Mouse (Mus musculus) G1E (cell line): ENCODE measurements around the gene Fgf18. TPM values are rescaled to one million over a fixed set of nuclear protein-coding genes. Genes with fewer than 3 reads are reported as not detected.

ENCODE experiments used
- ATAC-seq: 2 replicates; pipeline ENCODE4 v1.8.0; 2016; ENCODE audit warnings: mild to moderate bottlenecking; ENCODE audit not compliant: insufficient number of reproducible peaks, poor library complexity, low FRiP score, severe bottlenecking; ENCODE audit errors: extremely low read depth
- DNase-seq: peaks from one replicate; pipeline ENCODE4 v3.0.0; 2012; ENCODE audit warnings: low spot score
- H3K27me3 ChIP-seq: 2 replicates; pipeline ENCODE4 v1.6.1; 2012; ENCODE audit warnings: mild to moderate bottlenecking, low read length, inconsistent platforms; ENCODE audit not compliant: insufficient read depth
- H3K36me3 ChIP-seq: replicated peaks from 2 replicates; pipeline ENCODE3; 2012; ENCODE audit warnings: mild to moderate bottlenecking, inconsistent platforms
- H3K4me1 ChIP-seq: 2 replicates; pipeline ENCODE4 v1.6.1; 2012; ENCODE audit warnings: low read depth, low read length, inconsistent platforms, mixed read lengths; ENCODE audit not compliant: insufficient read depth
- H3K4me3 ChIP-seq: 2 replicates; pipeline ENCODE4 v1.5.1; 2012; ENCODE audit warnings: low read depth, mild to moderate bottlenecking, inconsistent platforms, low read length, moderate library complexity, mixed read lengths
- H3K9me3 ChIP-seq: replicated peaks from 2 replicates; pipeline ENCODE4 v1.6.1; 2012; ENCODE audit warnings: inconsistent platforms
- CTCF ChIP-seq: IDR thresholded peaks from 2 replicates; pipeline ENCODE4 v1.5.1; 2012; ENCODE audit warnings: low read depth, low read length, inconsistent platforms, mixed read lengths
- GATA1 ChIP-seq: IDR thresholded peaks from 2 replicates; pipeline ENCODE4 v1.6.1; 2012; ENCODE audit warnings: borderline replicate concordance, low read length, inconsistent platforms, mixed read lengths
- GATA2 ChIP-seq: IDR thresholded peaks from 2 replicates; pipeline ENCODE4 v1.6.1; 2012; ENCODE audit warnings: low read depth, low read length, inconsistent platforms, borderline replicate concordance
- POLR2AphosphoS5 ChIP-seq: IDR thresholded peaks from 2 replicates; pipeline ENCODE4 v1.6.1; 2012; ENCODE audit warnings: low read depth, low read length, inconsistent platforms; ENCODE audit not compliant: insufficient replicate concordance
- TAL1 ChIP-seq: conservative IDR thresholded peaks from 2 replicates; pipeline ENCODE4 v1.6.1; 2012; ENCODE audit warnings: low read depth, low read length, inconsistent platforms, mixed read lengths
- polyA plus RNA-seq: library from polyadenylated mRNA; stranded (reverse); fragments of >175 nt; gene quantifications from 2 replicates; pipeline ENCODE4 v1.2.3, GENCODE M21; 2012
- total RNA-seq, 2 experiments: library from RNA; stranded (forward) in 1 of 2; stranded (reverse) in 1 of 2; fragments of 200-1000 nt in 1 of 2; fragments of >200 nt in 1 of 2; fragmentation: Nextera tagmentation in 1 of 2; gene quantifications; 2 replicates each; pipeline ENCODE4 v1.2.3; 2014 to 2017

The Fgf18 gene
- total and polyA plus RNA-seq, 3 experiments: not detected

- H3K4me1 ChIP-seq: peaks cover 2% of the 10 kb centered on the region; the same call in 1 of the 2 replicates
- ATAC-seq (no peak), DNase-seq (no peak)
- no peaks in the 10 kb centered on the region for H3K36me3 ChIP-seq
- H3K4me3 ChIP-seq: no peak overlapping the region
- H3K27me3 ChIP-seq: peaks cover 16% of the 10 kb centered on the region; the same call in 1 of the 2 replicates
- TF ChIP-seq POLR2AphosphoS5 (no peak), TAL1 (no peak), GATA2 (no peak)
- H3K9me3 ChIP-seq: no peaks in the 10 kb centered on the region
Observed at GRCm38 (mm10) chr11:33122575-33123268, 24.5 kb downstream of the Fgf18 start.

GRCm38 (mm10) chr11:33119556-33119955 is 27.6 kb downstream of the Fgf18 start:
- TF ChIP-seq GATA1: no peak
- TF ChIP-seq CTCF: no peak
- no peak for TF ChIP-seq GATA2
- no peak for TF ChIP-seq POLR2AphosphoS5
- TF ChIP-seq TAL1: no peak
- H3K9me3 ChIP-seq: no peaks in the 10 kb centered on the region
- H3K36me3 ChIP-seq: no peaks in the 10 kb centered on the region
- H3K4me3 ChIP-seq: no peak overlapping the region
- no peak for DNase-seq
- ATAC-seq: no peak
- H3K27me3 ChIP-seq: peaks cover 23% of the 10 kb centered on the region
- H3K4me1 ChIP-seq: peaks cover 2% of the 10 kb centered on the region; the same call in 1 of the 2 replicates

- no peak for DNase-seq
- Histone ChIP-seq H3K36me3 (no peaks in the 10 kb centered on the region), H3K4me1 (peaks cover 2% of the 10 kb centered on the region; the same call in 1 of the 2 replicates), H3K4me3 (no peak overlapping the region), H3K9me3 (no peaks in the 10 kb centered on the region), H3K27me3 (peaks cover 27% of the 10 kb centered on the region)
- TF ChIP-seq POLR2AphosphoS5: no peak
- TF ChIP-seq CTCF: no peak
- TF ChIP-seq GATA1: no peak
- TF ChIP-seq TAL1: no peak
- TF ChIP-seq GATA2: no peak
- no peak for ATAC-seq
Observed at GRCm38 (mm10) chr11:33119116-33119515, 28.1 kb downstream of the Fgf18 start.

GRCm38 (mm10) chr11:33118480-33118879 is 28.7 kb downstream of the Fgf18 start:
- Histone ChIP-seq H3K9me3 (no peaks in the 10 kb centered on the region), H3K4me3 (no peak overlapping the region), H3K4me1 (peaks cover 2% of the 10 kb centered on the region; the same call in 1 of the 2 replicates), H3K36me3 (no peaks in the 10 kb centered on the region), H3K27me3 (peaks cover 27% of the 10 kb centered on the region)
- TF ChIP-seq GATA1 (no peak), CTCF (no peak), POLR2AphosphoS5 (no peak), GATA2 (no peak), TAL1 (no peak)
- DNase-seq (peak; percentile 14), ATAC-seq (peak; percentile 57; the same call in 1 of the 2 replicates)

GRCm38 (mm10) chr11:33115796-33116195 is 31.4 kb downstream of the Fgf18 start:
- no peak for TF ChIP-seq TAL1
- no peak for TF ChIP-seq CTCF
- no peak for TF ChIP-seq POLR2AphosphoS5
- TF ChIP-seq GATA2: no peak
- TF ChIP-seq GATA1: no peak
- Histone ChIP-seq H3K36me3 (no peaks in the 10 kb centered on the region), H3K4me1 (peaks cover 2% of the 10 kb centered on the region; the same call in 1 of the 2 replicates), H3K4me3 (no peak overlapping the region), H3K9me3 (no peaks in the 10 kb centered on the region), H3K27me3 (peaks cover 22% of the 10 kb centered on the region)
- no peak for ATAC-seq
- DNase-seq: no peak

GRCm38 (mm10) chr11:33112407-33112806 is 34.8 kb downstream of the Fgf18 start:
- H3K9me3 ChIP-seq: no peaks in the 10 kb centered on the region
- no peaks in the 10 kb centered on the region for H3K36me3 ChIP-seq
- H3K4me1 ChIP-seq: no peaks in the 10 kb centered on the region
- ATAC-seq (no peak), DNase-seq (no peak)
- peaks cover 23% of the 10 kb centered on the region for H3K27me3 ChIP-seq
- no peak for TF ChIP-seq CTCF
- TF ChIP-seq GATA2: no peak
- TF ChIP-seq GATA1: no peak
- no peak for TF ChIP-seq TAL1
- TF ChIP-seq POLR2AphosphoS5: no peak
- H3K4me3 ChIP-seq: no peak overlapping the region
